Mouse (Mus musculus) olfactory bulb, adult 2 months (tissue): Measurements from ENCODE around the gene Tgif2.

Source experiments
- CTCF ChIP-seq: fragments of 200-500 bp; IDR thresholded peaks from 2 replicates; pipeline ENCODE4 v1.5.1; 2012; ENCODE audit warnings: low read depth, mild to moderate bottlenecking, low read length, moderate library complexity; ENCODE audit not compliant: insufficient read depth
- POLR2A ChIP-seq: fragments of 200-500 bp; IDR thresholded peaks from 2 replicates; pipeline ENCODE4 v1.6.1; 2012; ENCODE audit warnings: mild to moderate bottlenecking, low read depth, low read length, moderate library complexity; ENCODE audit not compliant: insufficient read depth

- TF ChIP-seq CTCF (no peak), POLR2A (no peak)
These were observed 17.6 kb downstream of the Tgif2 start for GRCm38 (mm10) chr2:156857385-156857791.
